Mouse (Mus musculus) CH12.LX (cell line): ENCODE measurements around the gene Rrp36. TPM values are rescaled to one million over a fixed set of nuclear protein-coding genes. Genes with fewer than 3 reads are reported as not detected.
A peak's percentile ranks its signal among the peaks of the same experiment; 100 is the strongest.

ENCODE experiments used
- DNase-seq: peaks from one replicate; pipeline ENCODE4 v3.0.0-alpha.2; 2013; ENCODE audit errors: extremely low read depth
- H3K27ac ChIP-seq: 2 replicates; pipeline ENCODE4 v1.5.1; 2012; ENCODE audit warnings: low read depth, mild to moderate bottlenecking, control low read depth, moderate library complexity; ENCODE audit not compliant: insufficient read depth
- H3K27me3 ChIP-seq: replicated peaks from 2 replicates; pipeline ENCODE3; 2012; ENCODE audit warnings: inconsistent platforms
- H3K36me3 ChIP-seq, 2 experiments: replicated peaks in 1 of 2; 2 replicates each; pipeline versions ENCODE3 to v1.6.1; 2012; ENCODE audit warnings: inconsistent platforms in 1 of 2, low read length in 1 of 2, mild to moderate bottlenecking in 1 of 2, mixed read lengths in 1 of 2, moderate library complexity in 1 of 2; ENCODE audit not compliant: control insufficient read depth in 1 of 2, insufficient read depth in 1 of 2
- H3K4me1 ChIP-seq, 2 experiments: 2 replicates each; pipeline ENCODE4 v1.6.1; 2012; ENCODE audit warnings: inconsistent platforms in 1 of 2, moderate library complexity in 1 of 2; ENCODE audit not compliant: insufficient read depth in 2 of 2, control insufficient read depth in 1 of 2
- H3K4me2 ChIP-seq: 2 replicates; pipeline ENCODE4 v1.6.1; 2012; ENCODE audit warnings: low read depth, mild to moderate bottlenecking, control low read depth; ENCODE audit not compliant: poor library complexity, insufficient read depth, severe bottlenecking
- H3K4me3 ChIP-seq, 3 experiments: fragments of 150-350 bp in 1 of 3; sonication (generic) in 1 of 3; replicated peaks in 1 of 3; 2 replicates each; pipeline versions ENCODE3 to v1.5.1; 2011 to 2012; ENCODE audit warnings: low read depth in 2 of 3, low read length in 2 of 3, mild to moderate bottlenecking in 2 of 3, moderate library complexity in 2 of 3, control low read depth in 1 of 3, improper control_type of control experiment in 1 of 3, inconsistent platforms in 1 of 3, mixed read lengths in 1 of 3; ENCODE audit not compliant: poor library complexity in 1 of 3
- H3K79me2 ChIP-seq: replicated peaks from 2 replicates; pipeline ENCODE4 v1.6.1; 2012; ENCODE audit warnings: mild to moderate bottlenecking, moderate library complexity; ENCODE audit not compliant: control insufficient read depth, poor library complexity, insufficient read depth, severe bottlenecking; ENCODE audit errors: extremely low read depth
- H3K9ac ChIP-seq: 2 replicates; pipeline ENCODE4 v1.6.1; 2012; ENCODE audit warnings: low read depth, mild to moderate bottlenecking, control low read depth, moderate library complexity; ENCODE audit not compliant: insufficient read depth
- H3K9me3 ChIP-seq: replicated peaks from 2 replicates; pipeline ENCODE3; 2012; ENCODE audit warnings: low read length, inconsistent platforms, mixed read lengths
- BHLHE40 ChIP-seq: IDR thresholded peaks from 2 replicates; pipeline ENCODE4 v1.6.1; 2011; ENCODE audit warnings: mild to moderate bottlenecking, low read depth, low read length, improper control_type of control experiment
- ELF1 ChIP-seq: IDR thresholded peaks from 2 replicates; pipeline ENCODE4 v1.6.1; 2014; ENCODE audit warnings: low read depth, mild to moderate bottlenecking, inconsistent platforms, low read length, improper control_type of control experiment
- EP300 ChIP-seq: IDR thresholded peaks from 2 replicates; pipeline ENCODE4 v1.6.1; 2011; ENCODE audit warnings: low read length, improper control_type of control experiment
- HCFC1 ChIP-seq: IDR thresholded peaks from 2 replicates; pipeline ENCODE4 v1.6.1; 2012; ENCODE audit warnings: low read depth, mild to moderate bottlenecking, inconsistent platforms, low read length, improper control_type of control experiment
- MAZ ChIP-seq: IDR thresholded peaks from 2 replicates; pipeline ENCODE4 v1.6.1; 2012; ENCODE audit warnings: low read depth, mild to moderate bottlenecking, inconsistent platforms, low read length, improper control_type of control experiment, moderate library complexity
- MXI1 ChIP-seq: IDR thresholded peaks from 2 replicates; pipeline ENCODE4 v1.6.1; 2011; ENCODE audit warnings: mild to moderate bottlenecking, low read depth, low read length, improper control_type of control experiment
- MYC ChIP-seq: IDR thresholded peaks from 2 replicates; pipeline ENCODE4 v1.6.1; 2011; ENCODE audit warnings: low read depth, mild to moderate bottlenecking, improper control_type of control experiment, low read length
- NELFE ChIP-seq: IDR thresholded peaks from 2 replicates; pipeline ENCODE4 v1.6.1; 2011; ENCODE audit warnings: low read depth, low read length, improper control_type of control experiment
- POLR2A ChIP-seq: IDR thresholded peaks from 2 replicates; pipeline ENCODE4 v1.6.1; 2011; ENCODE audit warnings: low read depth, mild to moderate bottlenecking, improper control_type of control experiment, low read length
- POLR2AphosphoS2 ChIP-seq: IDR thresholded peaks from 2 replicates; pipeline ENCODE4 v1.6.1; 2011; ENCODE audit warnings: low read depth, low read length, improper control_type of control experiment
- RAD21 ChIP-seq: IDR thresholded peaks from 2 replicates; pipeline ENCODE4 v1.6.1; 2011; ENCODE audit warnings: low read depth, mild to moderate bottlenecking, low read length, improper control_type of control experiment, moderate library complexity
- RCOR1 ChIP-seq: conservative IDR thresholded peaks from 2 replicates; pipeline ENCODE4 v1.6.1; 2012; ENCODE audit warnings: low read depth, mild to moderate bottlenecking, inconsistent platforms, low read length, improper control_type of control experiment
- SIN3A ChIP-seq: IDR thresholded peaks from 2 replicates; pipeline ENCODE4 v1.6.1; 2012; ENCODE audit warnings: low read length, improper control_type of control experiment, inconsistent platforms
- TCF12 ChIP-seq: IDR thresholded peaks from 2 replicates; pipeline ENCODE4 v1.6.1; 2014; ENCODE audit warnings: low read depth, mild to moderate bottlenecking, inconsistent platforms, low read length, improper control_type of control experiment
- UBTF ChIP-seq: IDR thresholded peaks from 2 replicates; pipeline ENCODE4 v1.6.1; 2012; ENCODE audit warnings: low read depth, mild to moderate bottlenecking, inconsistent platforms, low read length, improper control_type of control experiment, moderate library complexity
- ZC3H11A ChIP-seq: IDR thresholded peaks from 2 replicates; pipeline ENCODE4 v1.6.1; 2012; ENCODE audit warnings: low read depth, mild to moderate bottlenecking, inconsistent platforms, low read length, improper control_type of control experiment
- ZKSCAN1 ChIP-seq: IDR thresholded peaks from 2 replicates; pipeline ENCODE4 v1.6.1; 2012; ENCODE audit warnings: low read depth, inconsistent platforms, low read length, improper control_type of control experiment, borderline replicate concordance
- ZNF384 ChIP-seq: IDR thresholded peaks from 2 replicates; pipeline ENCODE4 v1.6.1; 2012; ENCODE audit warnings: low read depth, low read length, improper control_type of control experiment, inconsistent platforms
- dilution Hi-C: fragments of 300-500 bp; cut with MboI; formaldehyde crosslinking; loops from 2 replicates; pipeline ENCODE4 v1.14.3; 2020; ENCODE audit warnings: low sequenced_read_pairs; ENCODE audit not compliant: extremely low pct_unique_long_range_greater_than_20kb, extremely low pct_ligation_motif_present
- in situ Hi-C: fragments of 300-500 bp; cut with MboI; formaldehyde crosslinking; loops from 3 replicates; pipeline ENCODE4 v1.14.3; 2019; ENCODE audit warnings: low sequenced_read_pairs, low pct_ligation_motif_present, low pct_unique_long_range_greater_than_20kb, mixed read lengths
- polyA plus RNA-seq: library from polyadenylated mRNA; unstranded; fragments of >175 nt; gene quantifications from 2 replicates; pipeline ENCODE4 v1.2.1, GENCODE M21; 2012; ENCODE audit warnings: low read depth; ENCODE audit not compliant: insufficient read length
- total RNA-seq, 2 experiments: library from RNA; depleted of rRNA; stranded (reverse); fragments of 300-350 nt in 1 of 2; fragments of >200 nt in 1 of 2; gene quantifications; 2 replicates each; pipeline ENCODE4 v1.2.3; 2012 to 2014

The Rrp36 gene
- total and polyA plus RNA-seq, 3 experiments, result 38.1 to 53.6 (median 46.1) TPM

GRCm38 (mm10) chr17:46644916-46645475 is 29.2 kb downstream of the Rrp36 start:
- Histone ChIP-seq H3K4me2 (peak overlapping the region; percentile 99), H3K27ac (no peak overlapping the region), H3K79me2 (peaks cover 9% of the 10 kb centered on the region), H3K4me3 (peak overlapping the region; percentile 75 to 92 (median 83)), H3K4me1 (peaks cover 5 to 44% of the 10 kb centered on the region in 2 experiments; a peak in 3 of 4 replicates), H3K36me3 (peaks cover 14 to 43% of the 10 kb centered on the region in 2 experiments), H3K9me3 (no peaks in the 10 kb centered on the region), H3K9ac (peak overlapping the region; percentile 91), H3K27me3 (no peaks in the 10 kb centered on the region)
- no peak for DNase-seq
- no peak for TF ChIP-seq NELFE
- no peak for TF ChIP-seq RAD21
- no peak for TF ChIP-seq ZNF384
- no peak for TF ChIP-seq EP300
- no peak for TF ChIP-seq POLR2A
- no peak for TF ChIP-seq BHLHE40
- TF ChIP-seq MXI1, result no peak
- TF ChIP-seq MYC, result no peak
- no peak for TF ChIP-seq POLR2AphosphoS2
- no peak for TF ChIP-seq ZC3H11A
- no peak for TF ChIP-seq MAZ
- no peak for TF ChIP-seq ZKSCAN1
- no peak for TF ChIP-seq UBTF
- dilution Hi-C loops, result no loop called here
- in situ Hi-C loops, result no loop called here

DNA sequence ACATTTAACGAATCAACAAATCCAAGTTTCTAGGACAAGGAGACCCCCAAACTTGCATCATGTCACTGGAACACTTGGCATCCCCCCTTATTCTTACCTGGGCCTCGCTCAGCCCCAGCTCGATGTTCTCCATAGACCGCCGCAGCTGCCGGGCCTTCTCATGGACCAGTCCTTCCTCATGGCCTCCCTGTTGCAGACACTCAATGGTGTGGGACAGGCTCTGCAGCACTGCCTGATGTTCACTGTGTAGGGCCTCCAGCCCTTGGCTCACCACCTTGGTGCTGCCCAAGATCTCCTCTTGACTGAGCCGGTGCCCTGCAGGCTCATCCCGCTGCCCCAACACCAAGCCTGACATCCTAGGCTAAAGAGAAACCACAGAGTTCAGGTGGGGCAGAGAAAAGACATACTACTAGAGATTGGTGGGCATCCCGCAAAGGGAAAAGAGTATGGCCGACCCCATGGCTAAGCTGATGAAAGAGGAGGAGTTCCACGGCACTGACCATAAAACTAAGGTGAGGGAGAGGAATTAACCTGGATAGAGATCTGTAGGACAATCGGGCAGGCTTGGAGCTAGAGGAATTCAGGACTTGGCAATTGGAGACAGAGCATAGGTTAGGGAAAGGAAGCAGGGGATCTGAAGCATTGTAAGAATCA is 29.9 kb downstream of the Rrp36 start:
- H3K4me1 ChIP-seq, result peaks cover 5 to 37% of the 10 kb centered on the region in 2 experiments; a peak in 3 of 4 replicates
- peaks cover 11 to 44% of the 10 kb centered on the region in 2 experiments for H3K36me3 ChIP-seq
- no peak overlapping the region for H3K27ac ChIP-seq
- peak overlapping the region; percentile 99; the same call in 1 of the 2 replicates for H3K4me2 ChIP-seq
- no peaks in the 10 kb centered on the region for H3K27me3 ChIP-seq
- TF ChIP-seq ELF1 (no peak), RCOR1 (no peak), MYC (no peak), TCF12 (no peak), SIN3A (no peak), HCFC1 (no peak), ZC3H11A (no peak)
- dilution Hi-C loops, result no loop called here
- DNase-seq, result no peak
- H3K9me3 ChIP-seq, result no peaks in the 10 kb centered on the region
- H3K79me2 ChIP-seq, result peaks cover 9% of the 10 kb centered on the region
- H3K4me3 ChIP-seq, result no peak overlapping the region
- in situ Hi-C loops, result no loop called here
- peak overlapping the region; percentile 91; the same call in 1 of the 2 replicates for H3K9ac ChIP-seq
